Mouse (Mus musculus) ES-E14 (cell line): Measurements from ENCODE around the gene Lrguk. TPM values are rescaled to one million over a fixed set of nuclear protein-coding genes. Genes with fewer than 3 reads are reported as not detected.

Source experiments
- DNase-seq: peaks from one replicate; pipeline ENCODE4 v3.0.0-alpha.2; 2013; ENCODE audit warnings: low read depth, low spot score
- H3K27ac ChIP-seq: 2 replicates; pipeline ENCODE4 v1.5.1; 2012; ENCODE audit warnings: low read depth, mild to moderate bottlenecking, low read length, moderate library complexity, mixed read lengths; ENCODE audit not compliant: poor library complexity, insufficient read depth, severe bottlenecking
- H3K36me3 ChIP-seq: 2 replicates; pipeline ENCODE4 v1.6.1; 2012; ENCODE audit warnings: mild to moderate bottlenecking, low read length, moderate library complexity, mixed read lengths; ENCODE audit not compliant: control insufficient read depth, poor library complexity, insufficient read depth, severe bottlenecking
- H3K4me1 ChIP-seq, 2 experiments: fragments of 150-350 bp in 1 of 2; sonication (generic) in 1 of 2; 2 replicates each; pipeline ENCODE4 v1.6.1; 2012; ENCODE audit warnings: low read length in 2 of 2, mild to moderate bottlenecking in 1 of 2, mixed read lengths in 1 of 2; ENCODE audit not compliant: control insufficient read depth in 2 of 2, insufficient read depth in 2 of 2, poor library complexity in 1 of 2
- H3K4me3 ChIP-seq, 2 experiments: fragments of 150-350 bp in 1 of 2; sonication (generic) in 1 of 2; 2 replicates each; pipeline ENCODE4 v1.5.1; 2012; ENCODE audit warnings: low read length in 2 of 2, low read depth in 1 of 2, mild to moderate bottlenecking in 1 of 2, mixed read lengths in 1 of 2; ENCODE audit not compliant: insufficient read depth in 1 of 2, poor library complexity in 1 of 2, severe bottlenecking in 1 of 2
- H3K9ac ChIP-seq: 2 replicates; pipeline ENCODE4 v1.6.1; 2012; ENCODE audit warnings: low read depth, mild to moderate bottlenecking, low read length, mixed read lengths; ENCODE audit not compliant: poor library complexity, insufficient read depth, severe bottlenecking
- H3K9me3 ChIP-seq: fragments of 150-350 bp; sonication (generic); 2 replicates; pipeline ENCODE4 v1.6.1; 2012; ENCODE audit warnings: low read depth, mild to moderate bottlenecking, low read length; ENCODE audit not compliant: control insufficient read depth, insufficient read depth
- CHD2 ChIP-seq: IDR thresholded peaks from 2 replicates; pipeline ENCODE4 v1.6.1; 2014; ENCODE audit warnings: mild to moderate bottlenecking, low read depth, low read length, inconsistent platforms
- HCFC1 ChIP-seq: IDR thresholded peaks from 2 replicates; pipeline ENCODE4 v1.6.1; 2012; ENCODE audit warnings: low read length, inconsistent platforms, borderline replicate concordance; ENCODE audit not compliant: insufficient read depth
- MAFK ChIP-seq: IDR thresholded peaks from 2 replicates; pipeline ENCODE4 v1.6.1; 2014; ENCODE audit warnings: mild to moderate bottlenecking, low read depth, low read length, inconsistent platforms; ENCODE audit not compliant: insufficient read depth
- ZC3H11A ChIP-seq: IDR thresholded peaks from 2 replicates; pipeline ENCODE4 v1.6.1; 2012; ENCODE audit warnings: low read depth, mild to moderate bottlenecking, inconsistent platforms, low read length, borderline replicate concordance
- ZNF384 ChIP-seq: IDR thresholded peaks from 2 replicates; pipeline ENCODE4 v1.6.1; 2012; ENCODE audit warnings: low read depth, low read length, inconsistent platforms
- in situ Hi-C, 2 experiments: fragments of 600-800 bp; cut with MboI; formaldehyde crosslinking; loops; one replicate each; pipeline ENCODE4 v1.15.1; 2025; ENCODE audit warnings: low sequenced_read_pairs in 2 of 2, inconsistent platforms in 1 of 2; ENCODE audit not compliant: unreplicated experiment in 2 of 2
- total RNA-seq: library from RNA; depleted of rRNA; stranded (reverse); fragments of 300-350 nt; gene quantifications from 2 replicates; pipeline ENCODE4 v1.2.3, GENCODE M21; 2012

The Lrguk gene
- total RNA-seq, 1 experiment: 2.0 TPM

DNA sequence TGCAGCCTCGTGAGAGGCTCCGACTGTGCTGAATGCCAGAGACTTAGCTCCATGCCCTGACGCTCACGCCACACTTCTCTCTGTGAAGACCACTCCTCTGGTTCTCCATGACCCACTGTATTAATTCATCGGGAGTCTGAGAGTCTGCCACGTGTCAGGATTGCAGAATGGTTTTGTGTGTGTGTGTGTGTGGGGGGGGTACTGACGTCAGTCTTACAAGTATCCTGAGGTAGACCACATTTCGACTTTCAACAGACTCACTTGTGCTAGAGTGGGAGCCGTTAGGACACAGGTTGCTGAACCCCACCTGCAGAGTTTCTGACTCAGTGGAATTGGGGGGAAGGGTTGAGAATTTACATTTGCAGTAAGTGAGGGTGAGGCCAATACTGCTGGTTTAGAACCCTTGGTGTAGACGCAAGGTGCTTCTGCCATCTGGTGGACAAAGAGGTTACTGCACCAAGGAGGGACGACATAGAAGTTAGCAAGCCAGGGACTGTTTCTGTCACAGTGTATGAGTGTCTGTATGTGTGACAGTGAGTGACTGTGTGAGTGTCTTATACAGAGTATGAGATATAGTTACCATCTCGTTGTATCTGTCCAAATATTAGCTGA, 11.5 kb downstream of the Lrguk start:
- Histone ChIP-seq H3K4me3 (peak overlapping the region in 1 of 2 experiments; percentile 13; a peak in 1 of 4 replicates), H3K9me3 (no peaks in the 10 kb centered on the region), H3K4me1 (peaks cover 0 to 5% of the 10 kb centered on the region in 2 experiments; a peak in 1 of 4 replicates), H3K36me3 (no peaks in the 10 kb centered on the region; the same call in 1 of the 2 replicates), H3K9ac (peak overlapping the region; percentile 38; the same call in 1 of the 2 replicates), H3K27ac (no peak overlapping the region)
- in situ Hi-C loops: no loop called here
- TF ChIP-seq ZNF384 (no peak), ZC3H11A (peak; percentile 97)
- DNase-seq: peak; percentile 75

- Histone ChIP-seq H3K9me3 (no peaks in the 10 kb centered on the region), H3K36me3 (no peaks in the 10 kb centered on the region; the same call in 1 of the 2 replicates), H3K9ac (no peak overlapping the region), H3K4me3 (no peak overlapping the region), H3K27ac (no peak overlapping the region), H3K4me1 (peaks cover 0 to 5% of the 10 kb centered on the region in 2 experiments; a peak in 1 of 4 replicates)
- no peak for DNase-seq
- TF ChIP-seq HCFC1 (no peak), ZC3H11A (no peak), MAFK (no peak), CHD2 (no peak), ZNF384 (no peak)
- in situ Hi-C loops: no loop called here
These were observed 12.5 kb downstream of the Lrguk start for GRCm38 (mm10) chr6:34041589-34042280.

DNA sequence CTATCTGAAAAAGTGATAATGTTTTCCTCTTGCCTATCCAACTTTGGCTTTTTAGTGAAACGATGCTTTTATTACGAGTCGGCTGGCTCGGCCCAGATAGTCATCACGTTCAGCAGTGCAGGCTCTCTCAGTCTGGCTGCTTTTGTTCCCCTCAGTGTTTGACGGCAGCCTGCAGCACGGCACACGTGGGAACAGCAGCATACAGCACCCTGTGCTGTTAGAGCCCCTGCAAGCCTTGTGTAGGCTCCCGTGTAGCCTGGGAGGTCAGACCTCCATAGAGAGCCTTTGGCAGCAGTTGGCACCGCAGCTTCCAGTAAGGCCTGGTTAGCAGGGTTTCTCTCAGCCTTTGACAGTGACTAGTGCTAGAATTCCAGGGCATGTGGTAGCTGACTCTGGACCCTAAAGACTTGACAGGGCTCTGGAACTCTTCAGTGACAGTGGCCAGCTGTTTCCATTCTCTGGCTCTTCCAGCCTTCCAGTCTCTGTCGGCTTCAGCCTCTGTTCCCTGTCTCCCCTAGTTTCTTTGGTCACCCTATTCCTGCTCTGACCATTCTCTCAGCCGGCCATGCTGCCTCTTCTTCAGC, 15.1 kb downstream of the Lrguk start:
- in situ Hi-C loops: no loop called here
- peaks cover 0 to 5% of the 10 kb centered on the region in 2 experiments; a peak in 1 of 4 replicates for H3K4me1 ChIP-seq
- H3K4me3 ChIP-seq: no peak overlapping the region
- no peak overlapping the region for H3K9ac ChIP-seq
- no peak overlapping the region for H3K27ac ChIP-seq
- TF ChIP-seq ZC3H11A: no peak
- no peak for TF ChIP-seq MAFK
- no peak for TF ChIP-seq CHD2
- no peak for TF ChIP-seq ZNF384
- TF ChIP-seq HCFC1: no peak
- H3K36me3 ChIP-seq: no peaks in the 10 kb centered on the region
- no peak for DNase-seq
- no peaks in the 10 kb centered on the region for H3K9me3 ChIP-seq

DNA sequence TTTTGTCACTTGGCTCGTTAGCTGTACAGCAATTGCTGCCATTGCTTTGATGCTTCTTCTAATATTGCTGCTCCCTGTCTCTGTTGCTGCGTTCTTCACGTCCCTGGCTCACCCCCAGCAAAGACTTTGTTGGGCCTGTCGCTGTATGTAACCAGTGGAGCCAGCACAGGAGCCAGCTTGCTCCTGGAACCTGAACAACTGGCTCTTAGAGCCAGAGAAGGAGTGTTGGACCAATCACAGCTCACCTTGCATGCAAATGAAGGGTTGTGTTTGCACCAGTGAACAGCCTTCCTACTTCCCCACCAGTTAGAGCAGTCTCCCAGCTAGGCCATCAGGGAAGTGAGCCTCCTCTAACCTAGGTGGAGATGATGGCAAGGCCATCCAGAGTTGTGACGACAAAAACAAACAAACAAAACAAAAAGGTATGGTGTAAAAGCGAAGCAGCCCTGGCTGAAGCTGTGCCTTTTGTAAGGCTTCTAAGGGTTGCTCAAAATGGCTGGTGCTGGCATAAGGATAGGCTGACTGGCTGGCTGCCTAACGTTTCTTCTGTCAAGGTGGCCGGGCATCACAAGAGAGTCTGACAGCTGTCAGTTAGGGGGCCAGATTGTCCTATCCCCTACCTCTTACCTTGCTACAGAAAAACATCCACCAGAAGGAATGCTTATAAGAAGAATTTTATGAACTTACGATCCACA, 15.7 kb downstream of the Lrguk start:
- H3K27ac ChIP-seq: no peak overlapping the region
- no peak overlapping the region for H3K4me3 ChIP-seq
- no peak overlapping the region for H3K9ac ChIP-seq
- in situ Hi-C loops: no loop called here
- DNase-seq: no peak
- H3K9me3 ChIP-seq: no peaks in the 10 kb centered on the region
- H3K4me1 ChIP-seq: peaks cover 0 to 5% of the 10 kb centered on the region in 2 experiments; a peak in 1 of 4 replicates
- no peaks in the 10 kb centered on the region for H3K36me3 ChIP-seq
- no peak for TF ChIP-seq ZNF384
- TF ChIP-seq HCFC1: no peak
- TF ChIP-seq ZC3H11A: no peak
- no peak for TF ChIP-seq MAFK
- TF ChIP-seq CHD2: no peak
